Mouse (Mus musculus): ENCODE measurements around the gene Cspg5.

Gene Cspg5

DNA sequence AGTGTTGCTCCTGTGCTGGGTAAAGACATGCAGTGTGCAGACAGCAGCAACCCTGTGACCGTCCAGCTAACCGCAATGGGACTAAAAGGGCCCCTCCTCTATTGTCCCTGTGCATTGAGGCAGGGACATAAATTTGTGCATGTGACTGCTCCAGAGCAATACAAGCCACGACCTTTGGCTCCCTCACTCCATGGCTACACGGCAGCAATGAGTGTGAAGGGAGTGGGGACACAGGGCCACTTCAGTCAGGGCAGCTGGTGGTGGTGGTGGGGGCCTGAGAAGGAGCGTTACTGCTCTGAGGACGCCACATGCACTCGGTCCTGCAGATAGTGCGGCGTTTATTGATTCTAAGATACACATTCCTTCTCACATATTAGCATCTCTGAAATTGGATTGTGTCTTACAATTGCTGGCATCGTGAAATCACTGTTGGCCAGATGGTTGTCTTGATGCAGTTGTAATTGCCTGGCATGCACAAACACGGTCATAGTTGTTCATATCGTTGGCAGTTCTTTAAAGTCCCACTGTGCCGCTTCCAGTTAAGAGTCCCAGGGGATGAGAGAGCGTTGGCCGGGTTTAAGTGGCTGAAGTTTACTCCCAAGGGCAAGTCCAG, 11.9 kb downstream of the Cspg5 start:
- DNase-seq = no peak

DNA sequence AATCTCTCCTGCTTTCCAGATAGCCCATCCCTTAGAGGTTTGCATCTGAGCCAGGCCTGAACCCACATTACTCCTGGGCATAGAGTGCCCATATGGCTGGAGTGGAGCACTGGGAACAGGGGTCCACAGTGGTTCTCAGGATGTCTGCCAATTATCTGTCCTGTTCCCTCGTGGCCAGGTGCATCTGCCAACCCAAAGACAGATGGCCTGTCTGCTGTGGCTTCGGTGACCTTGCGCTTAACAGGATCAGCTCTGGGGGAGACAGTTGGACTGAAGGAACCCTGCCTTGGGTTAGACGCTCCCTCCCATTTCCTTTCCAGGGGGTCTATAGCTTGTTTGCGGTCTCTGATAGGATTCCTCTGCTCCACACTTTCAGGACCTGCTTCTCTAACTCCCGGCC, 15.1 kb downstream of the Cspg5 start:
- DNase-seq = peak; percentile 49

DNA sequence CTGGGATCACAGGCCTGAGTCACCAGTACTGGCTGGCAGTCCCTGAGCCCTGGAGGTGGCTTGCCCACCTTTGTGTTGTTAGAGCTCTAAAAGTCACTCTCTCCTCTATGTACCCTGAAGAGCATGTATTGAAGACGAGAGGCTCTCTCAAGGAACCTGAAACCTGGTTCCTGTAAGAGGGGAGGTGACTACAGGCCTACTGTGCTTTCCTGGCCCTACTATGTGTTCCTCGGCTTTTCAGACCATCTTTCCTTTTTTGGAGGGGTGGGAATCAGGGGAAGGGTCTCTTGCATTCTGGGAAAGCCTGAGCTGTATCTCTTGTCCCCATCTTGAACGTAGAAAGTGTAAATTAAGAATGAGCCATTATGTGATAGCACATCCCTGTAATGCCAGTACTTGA, 15.5 kb downstream of the Cspg5 start:
- DNase-seq = no peak

DNA sequence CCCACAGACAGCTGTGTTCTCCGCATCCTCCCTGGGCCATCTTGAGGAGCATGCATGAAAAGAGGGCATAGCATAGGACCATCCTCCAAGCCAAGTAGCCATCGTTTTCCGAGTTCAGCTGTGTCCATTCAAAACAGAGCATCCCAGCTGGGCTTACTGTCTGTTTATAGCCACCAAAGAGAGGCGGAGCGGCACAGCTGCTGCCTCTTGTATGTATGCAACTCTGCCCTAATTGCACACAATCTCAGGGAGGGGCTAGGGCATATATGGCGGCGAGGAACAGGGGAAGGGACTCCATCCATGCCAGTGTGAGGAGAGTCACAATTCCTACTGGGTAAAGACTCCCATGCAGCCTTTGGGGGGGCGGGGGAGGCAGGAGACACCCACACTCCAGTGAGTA, 19.6 kb downstream of the Cspg5 start:
- no peak for DNase-seq

DNA sequence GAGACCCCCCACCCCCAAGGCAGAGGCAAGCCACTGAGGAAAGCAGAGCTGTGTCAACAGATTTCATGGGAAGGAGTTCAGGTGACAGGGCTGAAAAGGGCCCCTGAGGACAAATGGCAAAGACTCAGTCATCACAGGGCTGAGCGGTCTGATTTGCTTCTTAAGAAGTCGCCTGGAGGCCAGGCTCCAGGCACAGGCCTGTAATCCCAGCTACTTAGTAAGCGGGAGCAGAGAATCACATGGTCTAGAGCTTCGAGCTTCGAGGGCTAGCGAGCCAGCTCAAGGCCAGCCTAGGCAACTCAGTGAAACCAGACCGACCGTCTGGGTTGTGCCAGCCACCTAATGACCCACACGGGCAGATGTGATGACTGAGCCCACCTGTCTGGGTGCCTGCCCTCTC, 21.4 kb downstream of the Cspg5 start:
- no peak for DNase-seq

DNA sequence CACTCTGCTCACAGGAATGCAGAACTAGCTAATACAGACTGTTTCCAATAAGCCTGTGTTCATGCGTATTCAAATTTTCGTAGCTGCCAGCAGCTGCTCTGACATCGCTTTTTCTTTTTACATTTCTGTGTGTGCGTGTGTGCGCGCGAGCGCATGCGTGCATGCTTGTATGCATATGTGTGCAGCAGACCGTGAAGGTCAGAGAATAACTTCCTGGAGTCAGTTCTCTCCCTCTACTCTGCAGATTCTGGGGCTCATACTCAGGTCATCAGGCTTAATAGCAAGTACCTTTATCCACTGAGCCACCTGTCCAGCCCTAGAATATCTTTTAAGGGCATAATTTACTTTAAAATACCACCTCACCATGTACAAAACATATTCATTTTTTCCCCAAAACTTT, 24.8 kb downstream of the Cspg5 start:
- DNase-seq = no peak

GRCm38 (mm10) chr9:110272330-110272729, 28.7 kb downstream of the Cspg5 start:
- DNase-seq = no peak

- DNase-seq = no peak
These were observed 29.9 kb downstream of the Cspg5 start for GRCm38 (mm10) chr9:110273507-110273906.

DNA sequence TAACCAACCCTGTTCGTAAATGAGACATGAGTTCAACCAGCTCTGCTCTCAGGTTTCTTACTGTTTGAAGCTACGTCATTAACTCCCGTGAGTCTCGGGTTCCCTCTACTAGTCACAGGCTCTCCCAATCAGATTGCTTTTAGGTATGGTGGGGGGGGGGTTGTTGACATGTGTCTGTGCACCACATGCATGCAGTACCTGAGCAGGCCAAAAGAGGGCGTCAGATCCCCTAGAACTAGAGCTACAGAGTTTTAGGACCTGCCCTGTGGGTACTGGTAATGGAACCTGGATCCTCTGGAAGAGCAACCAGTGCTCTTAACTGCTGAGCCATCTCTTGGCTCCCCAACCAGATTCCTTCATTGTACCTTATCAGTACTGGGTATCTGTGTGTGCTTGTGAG, 32.3 kb downstream of the Cspg5 start:
- no peak for DNase-seq

DNA sequence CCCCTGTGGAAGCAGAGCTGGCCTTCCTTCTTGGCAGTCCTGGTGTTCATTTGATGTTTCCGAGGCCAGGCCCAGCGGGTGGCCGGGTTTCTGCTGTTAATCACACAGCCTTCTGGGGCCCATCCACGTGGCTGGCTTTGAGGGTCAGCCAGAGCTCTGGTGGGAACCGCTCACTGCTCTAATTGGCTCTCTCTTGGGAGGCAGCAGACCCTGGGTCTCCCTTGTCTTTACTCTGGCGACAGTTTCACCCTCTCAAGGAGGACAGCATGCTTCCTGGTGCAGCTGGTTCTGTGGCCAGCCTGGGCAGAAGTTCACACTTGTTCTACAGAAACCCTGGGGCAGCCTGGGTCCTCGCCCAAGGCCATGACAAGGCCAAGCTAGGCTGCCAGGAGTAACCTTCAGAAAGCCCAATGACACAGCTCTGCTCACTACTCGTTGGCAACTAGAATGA, 33.9 kb downstream of the Cspg5 start:
- DNase-seq = no peak

DNA sequence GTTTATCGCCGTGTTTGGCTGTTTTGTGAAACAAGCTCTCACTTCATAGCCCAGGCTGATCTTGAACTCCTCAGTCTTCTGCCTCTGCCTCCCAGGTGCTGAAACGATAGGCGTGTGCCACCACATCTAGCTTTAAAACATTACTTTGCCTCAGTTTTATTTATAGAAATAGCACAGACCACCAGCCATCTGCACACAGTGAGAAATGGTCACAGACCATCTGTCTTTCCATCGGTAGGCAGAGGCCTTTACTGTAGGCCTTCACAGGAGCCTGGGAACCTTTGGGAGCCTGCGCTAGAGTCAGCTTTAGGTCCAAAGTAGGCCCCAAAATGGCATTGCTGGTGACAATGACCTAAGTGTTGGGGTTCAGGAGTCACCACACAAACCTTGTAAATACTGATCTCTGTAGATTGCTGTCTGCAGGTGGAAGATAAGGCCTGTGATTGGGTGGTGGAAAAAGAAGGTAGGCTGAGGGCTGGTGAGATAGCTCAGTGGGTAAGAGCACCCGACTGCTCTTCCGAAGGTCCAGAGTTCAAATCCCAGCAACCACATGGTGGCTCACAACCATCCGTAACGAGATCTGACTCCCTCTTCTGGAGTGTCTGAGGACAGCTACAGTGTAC, 40.6 kb downstream of the Cspg5 start:
- DNase-seq = no peak

GRCm38 (mm10) chr9:110287321-110287924, 43.8 kb downstream of the Cspg5 start:
- DNase-seq = peak; percentile 53

- DNase-seq = no peak
These were observed 49.7 kb downstream of the Cspg5 start for GRCm38 (mm10) chr9:110293254-110293718.

DNA sequence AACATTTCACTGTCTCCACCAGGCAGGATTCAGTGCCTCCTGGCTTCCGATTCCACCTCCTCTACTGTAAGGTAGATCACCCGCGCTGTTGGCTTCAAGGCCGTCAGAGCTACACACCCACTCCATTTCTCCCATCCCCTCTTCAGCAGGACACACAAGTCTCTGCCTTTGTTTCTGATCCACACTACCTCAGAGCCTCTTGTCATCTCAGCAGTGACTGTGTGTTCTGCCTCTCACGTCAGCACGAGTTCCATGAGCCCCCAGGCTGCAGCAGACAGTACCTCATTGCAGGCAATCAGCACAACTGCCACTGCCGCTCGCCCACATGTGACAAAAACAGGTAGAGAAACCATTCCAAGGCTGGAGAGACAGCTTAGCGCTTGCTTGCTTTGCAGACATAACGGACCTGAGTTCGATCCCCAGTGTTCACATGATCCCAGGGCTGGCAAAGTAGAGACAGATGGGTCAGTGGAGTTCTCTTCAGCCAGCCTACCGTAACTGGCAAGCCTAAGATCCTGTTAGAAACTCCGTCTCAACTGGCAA, 50.4 kb downstream of the Cspg5 start:
- no peak for DNase-seq

- no peak for DNase-seq
These were observed 51.2 kb downstream of the Cspg5 start for GRCm38 (mm10) chr9:110294786-110295185.

- DNase-seq = peak; percentile 78
These were observed 53.5 kb downstream of the Cspg5 start for GRCm38 (mm10) chr9:110296867-110297627.

DNA sequence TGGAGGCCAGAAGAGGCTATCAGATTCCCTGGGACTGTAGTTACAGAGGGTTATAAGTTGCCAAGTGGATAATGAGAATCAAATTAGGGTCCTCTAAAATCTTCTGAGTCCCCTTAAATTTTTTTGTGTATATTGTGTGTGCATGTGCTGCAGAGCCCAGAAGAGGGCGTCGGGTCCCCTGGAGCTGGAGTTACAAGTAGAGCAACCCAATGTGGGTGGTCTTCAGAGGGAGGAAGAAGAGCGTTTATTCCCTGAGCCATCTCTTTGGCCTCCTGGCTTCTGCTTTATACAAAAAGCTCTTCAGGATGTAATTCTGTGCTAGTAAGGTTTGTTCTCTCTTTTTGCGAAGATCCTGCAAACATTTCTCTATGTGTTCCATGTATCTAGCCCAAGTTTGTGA, 60.9 kb downstream of the Cspg5 start:
- no peak for DNase-seq

- DNase-seq = peak; percentile 90
These were observed 61.5 kb downstream of the Cspg5 start, which contains the start of gene Elp6 for GRCm38 (mm10) chr9:110304969-110305651. Elp6 (plus strand) TSS chr9:110305173.

DNA sequence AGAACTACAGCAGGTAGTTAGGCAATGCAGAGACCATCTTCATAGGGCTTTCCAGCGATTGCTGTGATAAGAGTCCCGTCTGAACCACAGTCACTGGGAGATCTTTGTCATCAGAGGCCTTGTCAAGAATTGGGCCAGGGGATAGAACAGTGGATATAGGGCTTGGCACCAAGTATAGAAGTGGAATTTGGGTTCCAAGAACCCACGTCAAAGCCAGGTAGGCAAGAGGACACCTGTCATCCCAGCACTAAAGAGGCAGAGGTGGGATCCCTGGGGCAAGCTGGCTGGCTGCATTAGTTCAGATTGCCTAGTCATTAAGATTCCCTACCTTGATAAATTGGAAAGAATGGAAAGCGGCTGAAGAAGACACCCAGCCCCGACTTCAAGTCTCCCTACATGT, 62.8 kb downstream of the Cspg5 start:
- no peak for DNase-seq
